Mouse (Mus musculus): ENCODE results near the gene Slc7a6.

- no peak for TF ChIP-seq CTCF (IDR thresholded peaks at IDR 0.05; ENCODE audit: low read depth)
- no peak for TF ChIP-seq EP300 (IDR thresholded peaks at IDR 0.05; ENCODE audit: low read depth)
These were observed 11.2 kb upstream of the Slc7a6 start for GRCm38 (mm10) chr8:106157419-106157818.

All from liver, postnatal 0 days (tissue).